Mouse (Mus musculus): ENCODE measurements around the gene B130006D01Rik. TPM values are rescaled to one million over a fixed set of nuclear protein-coding genes. Genes with fewer than 3 reads are reported as not detected.

B130006D01Rik gene
- polyA plus RNA-seq, 1 experiment from 2014 or later, result 1.8 TPM

GRCm38 (mm10) chr11:95719356-95719755, 4.0 kb upstream of the B130006D01Rik start:
- no peaks in the 10 kb centered on the region for H3K36me3 ChIP-seq
- WGBS, result 92% methylated on average over 3 of the region's 3 CpGs
- no peak overlapping the region for H3K9ac ChIP-seq
- H3K27ac ChIP-seq, result no peak overlapping the region
- no peaks in the 10 kb centered on the region for H3K27me3 ChIP-seq
- no peak overlapping the region for H3K4me2 ChIP-seq (replicated peaks)
- H3K9me3 ChIP-seq (replicated peaks), result no peaks in the 10 kb centered on the region
- H3K4me3 ChIP-seq, result no peak overlapping the region
- no peak for ATAC-seq (ENCODE audit: low FRiP score)
- peaks cover 19% of the 10 kb centered on the region for H3K4me1 ChIP-seq

GRCm38 (mm10) chr11:95724466-95724865, 1.1 kb downstream of the B130006D01Rik start:
- no peak overlapping the region for H3K27ac ChIP-seq
- whole genome bisulfite sequencing, result 94% methylated on average over 4 of the region's 4 CpGs

GRCm38 (mm10) chr11:95726156-95726555, 2.8 kb downstream of the B130006D01Rik start:
- whole genome bisulfite sequencing, result 86% methylated on average over 4 of the region's 4 CpGs

More at GRCm38 (mm10) chr11:95724466-95724865, 1.1 kb downstream of the B130006D01Rik start:
- ATAC-seq (ENCODE audit: low FRiP score), result no peak
- Histone ChIP-seq H3K4me1 (no peaks in the 10 kb centered on the region), H3K9me3 (replicated peaks) (no peaks in the 10 kb centered on the region), H3K36me3 (no peaks in the 10 kb centered on the region), H3K9ac (no peak overlapping the region), H3K4me2 (replicated peaks) (no peak overlapping the region), H3K4me3 (no peak overlapping the region), H3K27me3 (no peaks in the 10 kb centered on the region)

GRCm38 (mm10) chr11:95727947-95728346, 4.6 kb downstream of the B130006D01Rik start:
- no peaks in the 10 kb centered on the region for H3K36me3 ChIP-seq

More at GRCm38 (mm10) chr11:95726156-95726555, 2.8 kb downstream of the B130006D01Rik start:
- no peak for ATAC-seq (ENCODE audit: low FRiP score)
- Histone ChIP-seq H3K4me1 (no peaks in the 10 kb centered on the region), H3K4me2 (replicated peaks) (no peak overlapping the region), H3K4me3 (no peak overlapping the region), H3K27ac (no peak overlapping the region), H3K9me3 (replicated peaks) (no peaks in the 10 kb centered on the region), H3K9ac (no peak overlapping the region), H3K27me3 (no peaks in the 10 kb centered on the region), H3K36me3 (no peaks in the 10 kb centered on the region)

GRCm38 (mm10) chr11:95728916-95729907, 5.8 kb downstream of the B130006D01Rik start:
- Histone ChIP-seq H3K9me3 (replicated peaks) (no peaks in the 10 kb centered on the region), H3K36me3 (no peaks in the 10 kb centered on the region), H3K4me1 (no peaks in the 10 kb centered on the region), H3K4me3 (no peak overlapping the region), H3K27me3 (no peaks in the 10 kb centered on the region), H3K27ac (no peak overlapping the region), H3K4me2 (replicated peaks) (no peak overlapping the region), H3K9ac (no peak overlapping the region)
- no peak for ATAC-seq (ENCODE audit: low FRiP score)
- 86% methylated on average over 12 of the region's 12 CpGs for WGBS

More at GRCm38 (mm10) chr11:95727947-95728346, 4.6 kb downstream of the B130006D01Rik start:
- 90% methylated on average over 5 of the region's 5 CpGs for WGBS
- H3K4me1 ChIP-seq, result no peaks in the 10 kb centered on the region
- H3K27ac ChIP-seq, result no peak overlapping the region
- H3K9me3 ChIP-seq (replicated peaks), result no peaks in the 10 kb centered on the region
- H3K9ac ChIP-seq, result no peak overlapping the region
- H3K4me2 ChIP-seq (replicated peaks), result no peak overlapping the region
- no peaks in the 10 kb centered on the region for H3K27me3 ChIP-seq
- H3K4me3 ChIP-seq, result no peak overlapping the region
- no peak for ATAC-seq (ENCODE audit: low FRiP score)

- no peak overlapping the region for H3K4me3 ChIP-seq
- H3K4me1 ChIP-seq, result no peaks in the 10 kb centered on the region
- H3K9ac ChIP-seq, result no peak overlapping the region
- no peaks in the 10 kb centered on the region for H3K27me3 ChIP-seq
- no peak overlapping the region for H3K4me2 ChIP-seq (replicated peaks)
- WGBS, result 85% methylated on average over 2 of the region's 2 CpGs
- no peak overlapping the region for H3K27ac ChIP-seq
- no peaks in the 10 kb centered on the region for H3K36me3 ChIP-seq
- no peaks in the 10 kb centered on the region for H3K9me3 ChIP-seq (replicated peaks)
- no peak for ATAC-seq (ENCODE audit: low FRiP score)
These were observed 11.1 kb downstream of the B130006D01Rik start for GRCm38 (mm10) chr11:95734485-95734884.

- 87% methylated on average over 3 of the region's 3 CpGs for whole genome bisulfite sequencing
- H3K36me3 ChIP-seq, result no peaks in the 10 kb centered on the region
- no peak for ATAC-seq (ENCODE audit: low FRiP score)
- H3K9me3 ChIP-seq (replicated peaks), result no peaks in the 10 kb centered on the region
- H3K4me3 ChIP-seq, result no peak overlapping the region
- no peaks in the 10 kb centered on the region for H3K27me3 ChIP-seq
- no peak overlapping the region for H3K9ac ChIP-seq
- no peak overlapping the region for H3K27ac ChIP-seq
- no peak overlapping the region for H3K4me2 ChIP-seq (replicated peaks)
- H3K4me1 ChIP-seq, result no peaks in the 10 kb centered on the region
These were observed 14.4 kb downstream of the B130006D01Rik start for GRCm38 (mm10) chr11:95737811-95738210.

- no peaks in the 10 kb centered on the region for H3K4me1 ChIP-seq
- no peak overlapping the region for H3K4me2 ChIP-seq (replicated peaks)
- H3K27ac ChIP-seq, result no peak overlapping the region
- H3K27me3 ChIP-seq, result no peaks in the 10 kb centered on the region
- H3K9me3 ChIP-seq (replicated peaks), result peaks cover 4% of the 10 kb centered on the region; the same call in 1 of the 2 replicates
- WGBS, result 90% methylated on average over 2 of the region's 2 CpGs
- no peak overlapping the region for H3K4me3 ChIP-seq
- peaks cover 15% of the 10 kb centered on the region for H3K36me3 ChIP-seq
- no peak for ATAC-seq (ENCODE audit: low FRiP score)
- H3K9ac ChIP-seq, result no peak overlapping the region
These were observed 21.1 kb downstream of the B130006D01Rik start for GRCm38 (mm10) chr11:95744521-95744920.

- WGBS, result 82% methylated on average over 4 of the region's 4 CpGs
- no peaks in the 10 kb centered on the region for H3K4me1 ChIP-seq
- H3K9me3 ChIP-seq (replicated peaks), result peaks cover 4% of the 10 kb centered on the region; the same call in 1 of the 2 replicates
- no peak overlapping the region for H3K4me2 ChIP-seq (replicated peaks)
- no peak overlapping the region for H3K27ac ChIP-seq
- ATAC-seq (ENCODE audit: low FRiP score), result no peak
- H3K9ac ChIP-seq, result no peak overlapping the region
- H3K36me3 ChIP-seq, result peaks cover 24% of the 10 kb centered on the region
- no peaks in the 10 kb centered on the region for H3K27me3 ChIP-seq
- no peak overlapping the region for H3K4me3 ChIP-seq
These were observed 23.4 kb downstream of the B130006D01Rik start for GRCm38 (mm10) chr11:95746821-95747220.

- Histone ChIP-seq H3K4me3 (no peak overlapping the region), H3K9me3 (replicated peaks) (peaks cover 4% of the 10 kb centered on the region; the same call in 1 of the 2 replicates), H3K4me1 (no peaks in the 10 kb centered on the region), H3K27me3 (no peaks in the 10 kb centered on the region), H3K27ac (no peak overlapping the region), H3K9ac (no peak overlapping the region), H3K4me2 (replicated peaks) (no peak overlapping the region), H3K36me3 (peaks cover 29% of the 10 kb centered on the region)
- WGBS, result 91% methylated on average over 5 of the region's 5 CpGs
- no peak for ATAC-seq (ENCODE audit: low FRiP score)
These were observed 24.9 kb downstream of the B130006D01Rik start for GRCm38 (mm10) chr11:95748331-95748730.

GRCm38 (mm10) chr11:95749619-95750018, 26.2 kb downstream of the B130006D01Rik start:
- H3K9me3 ChIP-seq (replicated peaks), result peaks cover 4% of the 10 kb centered on the region; the same call in 1 of the 2 replicates
- H3K36me3 ChIP-seq, result peaks cover 34% of the 10 kb centered on the region
- no peaks in the 10 kb centered on the region for H3K27me3 ChIP-seq
- H3K4me3 ChIP-seq, result no peak overlapping the region
- 94% methylated on average over 15 of the region's 15 CpGs for WGBS
- H3K27ac ChIP-seq, result no peak overlapping the region
- no peak overlapping the region for H3K4me2 ChIP-seq (replicated peaks)
- H3K4me1 ChIP-seq, result no peaks in the 10 kb centered on the region
- no peak overlapping the region for H3K9ac ChIP-seq
- no peak for ATAC-seq (ENCODE audit: low FRiP score)

GRCm38 (mm10) chr11:95750995-95751394, 27.6 kb downstream of the B130006D01Rik start:
- peaks cover 35% of the 10 kb centered on the region for H3K36me3 ChIP-seq
- 8% methylated on average over 1 of the region's 1 CpGs for WGBS
- no peaks in the 10 kb centered on the region for H3K4me1 ChIP-seq
- H3K9me3 ChIP-seq (replicated peaks), result peaks cover 3% of the 10 kb centered on the region; the same call in 1 of the 2 replicates
- H3K27ac ChIP-seq, result no peak overlapping the region
- no peaks in the 10 kb centered on the region for H3K27me3 ChIP-seq
- no peak for ATAC-seq (ENCODE audit: low FRiP score)
- no peak overlapping the region for H3K4me3 ChIP-seq
- no peak overlapping the region for H3K4me2 ChIP-seq (replicated peaks)
- no peak overlapping the region for H3K9ac ChIP-seq
